Mouse (Mus musculus) bone marrow macrophage, adult 2 months (primary cell): ENCODE data around the gene Fam169b.

ENCODE experiments used
- CTCF ChIP-seq: IDR thresholded peaks from 2 replicates; pipeline ENCODE4 v1.5.1; 2012; ENCODE audit warnings: low read depth, mild to moderate bottlenecking, low read length, moderate library complexity
- POLR2A ChIP-seq: IDR thresholded peaks from 2 replicates; pipeline ENCODE4 v1.6.1; 2012; ENCODE audit warnings: mild to moderate bottlenecking, low read depth, low read length, borderline replicate concordance

GRCm38 (mm10) chr7:68265391-68265790 lies 8.2 kb upstream of the Fam169b start:
- TF ChIP-seq CTCF (no peak), POLR2A (no peak)
